Mouse (Mus musculus) thymus, adult 18-20 months (tissue): ENCODE data around the gene Hamp.
"Not testable (repeated sequence)": the region's sequence is repeated elsewhere in the genome, so short reads cannot be mapped to it uniquely, and the experiment has no call there.

ENCODE experiments used
- DNase-seq, 2 experiments: peaks; one replicate each; pipeline ENCODE4 v3.0.0; 2022; ENCODE audit warnings: mixed read lengths in 2 of 2

Gene Hamp

DNA sequence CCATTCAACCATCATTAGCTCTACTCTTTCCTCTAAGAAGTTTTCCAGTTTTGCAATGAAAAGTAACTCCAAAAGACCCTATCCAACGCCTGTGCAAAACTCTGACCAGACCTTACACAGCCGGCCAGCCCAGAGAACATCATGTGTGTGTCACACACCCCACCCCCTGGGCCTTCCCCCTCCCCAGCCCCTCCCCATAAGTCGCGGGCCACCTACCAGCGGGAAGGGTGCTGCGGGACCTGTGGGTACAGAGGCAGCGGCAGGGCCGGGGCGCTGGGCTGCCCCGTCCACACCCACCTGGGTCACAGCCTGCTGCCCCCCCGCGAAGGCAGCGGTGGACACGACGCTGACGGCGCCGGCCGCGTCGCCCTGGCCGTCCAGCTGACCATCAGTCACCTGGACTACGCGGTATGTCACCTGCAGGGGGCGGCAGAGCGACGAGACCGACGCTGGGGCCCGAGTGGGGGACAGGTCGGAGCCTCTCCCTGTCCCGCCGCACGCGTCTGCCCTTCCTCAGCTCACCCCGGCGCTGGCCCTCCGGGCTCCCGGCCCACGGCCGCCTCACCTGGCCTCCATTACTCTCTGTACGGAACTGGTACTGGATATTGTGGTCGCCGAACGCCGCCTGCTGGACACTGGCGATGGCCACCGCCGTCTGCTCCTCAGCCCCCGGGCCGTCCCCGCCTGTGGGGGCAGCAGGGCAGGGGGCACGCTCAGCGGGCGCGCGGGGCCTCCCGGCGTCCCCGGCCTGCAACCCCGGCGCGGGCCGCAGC lies 11.9 kb upstream of the Hamp start:
- DNase-seq: peak; percentile 70 to 79

DNA sequence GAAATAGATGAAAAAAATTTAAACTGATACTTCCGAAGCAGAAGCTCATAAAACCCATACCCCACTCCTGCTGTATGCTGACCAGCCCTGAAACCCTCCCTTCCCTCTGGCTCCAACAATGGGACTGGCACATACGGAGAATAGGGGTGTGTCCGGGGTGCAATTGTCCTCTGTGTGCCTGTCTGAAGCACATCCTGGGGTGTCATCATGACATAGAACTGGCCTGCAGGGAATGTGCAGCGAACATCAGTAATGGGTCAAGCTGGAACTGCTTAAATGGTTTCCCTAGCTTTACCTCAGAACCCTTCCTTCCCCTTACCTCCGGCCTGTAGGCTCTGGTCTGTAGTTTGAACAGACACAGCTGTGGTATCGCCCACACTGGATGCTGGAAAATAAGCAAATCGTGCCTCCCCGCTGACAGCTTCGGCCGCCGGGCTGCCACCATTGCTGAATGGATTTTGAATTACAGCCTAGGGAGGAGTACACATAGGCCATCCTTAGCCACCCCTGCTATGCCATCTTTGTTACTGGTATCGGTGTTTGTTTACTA lies 11.2 kb upstream of the Hamp start:
- no peak for DNase-seq

DNA sequence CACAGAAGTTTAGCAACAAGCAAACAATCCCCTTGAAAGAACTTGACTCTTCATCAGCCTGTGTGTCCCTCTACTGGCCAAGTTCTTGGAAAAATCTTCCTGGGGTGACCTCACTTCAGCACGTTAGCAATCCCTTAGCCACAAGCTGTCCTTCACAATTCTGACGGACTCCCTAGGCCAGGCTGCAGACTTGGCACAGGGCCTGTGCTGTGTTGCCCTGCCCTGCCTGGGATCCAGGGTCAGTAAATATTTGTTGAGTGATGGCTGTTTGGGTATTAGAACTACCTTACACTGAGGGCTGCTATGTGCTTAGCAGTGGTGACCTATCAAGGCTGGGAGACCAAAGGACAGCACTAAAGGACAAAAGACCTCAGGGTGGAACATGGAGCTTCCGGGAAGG lies 10.2 kb upstream of the Hamp start:
- no peak for DNase-seq

DNA sequence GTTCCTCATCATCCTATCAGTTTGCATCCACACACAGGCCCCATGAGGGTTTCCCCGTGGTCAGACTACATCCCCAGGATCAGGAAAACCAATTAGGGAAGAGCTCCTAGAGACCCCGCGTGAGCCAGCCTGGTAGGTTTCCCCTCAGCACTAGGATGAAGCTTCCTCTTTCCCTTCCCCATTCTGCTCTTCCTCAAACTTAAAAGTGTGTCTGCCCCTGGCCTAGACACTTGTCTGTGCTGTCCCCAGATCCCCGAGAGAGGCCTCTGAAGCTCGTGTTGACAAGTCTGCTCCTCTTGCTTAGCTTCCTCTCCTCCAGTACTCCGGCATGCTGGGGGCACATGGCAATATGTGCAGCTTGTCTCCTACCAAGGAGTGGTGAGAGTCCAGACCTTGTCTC lies 9.6 kb upstream of the Hamp start:
- no peak for DNase-seq

DNA sequence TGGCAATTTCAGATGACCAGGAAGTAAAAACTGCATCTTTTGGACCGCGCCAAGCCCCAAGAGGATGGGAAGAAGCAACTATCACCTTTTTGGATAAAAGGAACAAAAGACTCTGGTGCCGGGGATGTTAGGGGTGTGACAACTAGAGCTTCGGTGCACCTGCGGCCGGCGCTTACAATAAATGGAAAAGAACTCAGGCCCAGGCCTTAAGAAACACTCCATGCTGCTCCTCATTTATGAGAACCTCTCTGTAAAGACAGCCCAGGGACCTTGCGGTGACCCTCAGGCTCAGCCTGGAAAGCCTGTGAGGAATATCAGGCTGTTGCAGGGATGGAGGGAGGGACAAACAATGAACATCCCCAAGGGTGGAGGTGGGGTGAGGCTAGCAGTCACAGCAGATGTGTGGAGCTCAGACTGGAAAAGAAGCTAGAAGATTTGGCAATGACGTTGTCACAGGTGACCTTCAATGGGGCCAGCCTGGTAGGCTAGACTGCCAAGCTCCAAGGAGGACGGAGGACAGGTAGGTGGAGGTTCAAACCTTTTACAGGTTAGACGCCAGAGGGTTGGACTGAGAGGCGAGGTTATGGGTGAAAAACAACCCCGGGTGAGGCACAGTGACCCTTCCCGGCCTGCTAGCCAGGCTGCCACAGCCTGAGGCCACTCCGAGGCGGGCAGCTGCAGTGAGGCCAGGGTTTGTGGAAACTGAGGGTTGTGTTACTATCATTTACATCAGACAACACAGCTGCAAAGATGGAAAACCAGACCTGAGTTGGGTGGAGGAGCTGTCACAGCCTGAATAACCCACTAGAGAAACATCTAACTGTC lies 8.8 kb upstream of the Hamp start:
- DNase-seq: no peak

DNA sequence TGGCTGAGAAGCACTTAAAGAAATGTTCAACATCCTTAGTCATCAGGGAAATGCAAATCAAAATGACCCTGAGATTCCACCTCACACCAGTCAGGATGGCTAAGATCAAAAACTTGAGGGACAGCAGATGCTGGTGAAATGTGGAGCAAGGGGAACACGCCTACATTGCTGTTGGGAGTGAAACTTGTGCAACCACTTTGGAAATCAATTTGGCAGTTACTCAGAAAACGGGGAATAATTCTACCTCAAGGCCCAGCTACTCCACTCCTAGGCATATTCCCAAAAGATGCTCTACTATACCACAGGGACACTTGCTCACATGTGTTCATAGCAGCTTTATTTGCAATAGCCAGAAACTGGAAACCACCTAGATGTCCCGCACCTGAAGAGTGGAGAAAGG lies 6.1 kb upstream of the Hamp start:
- not testable (repeated sequence) for DNase-seq

DNA sequence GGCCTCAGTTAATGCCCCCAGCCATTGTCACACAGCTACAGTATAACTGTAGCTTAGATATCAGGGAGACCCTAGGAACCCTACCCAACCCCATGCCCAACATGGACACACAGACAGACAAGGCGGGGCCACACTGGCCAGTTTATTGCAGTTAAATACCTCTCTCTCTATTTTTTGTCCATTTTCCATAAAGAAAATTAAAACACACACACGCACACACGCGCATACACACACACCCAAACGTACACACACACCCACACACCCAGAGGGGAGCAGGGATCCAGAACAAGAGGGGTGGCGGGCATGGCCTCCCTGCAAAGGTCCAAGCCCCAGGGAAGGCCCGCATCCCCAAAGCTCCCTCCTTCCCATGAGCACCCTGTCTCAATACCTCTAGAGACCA lies 2.0 kb upstream of the Hamp start:
- no peak for DNase-seq

DNA sequence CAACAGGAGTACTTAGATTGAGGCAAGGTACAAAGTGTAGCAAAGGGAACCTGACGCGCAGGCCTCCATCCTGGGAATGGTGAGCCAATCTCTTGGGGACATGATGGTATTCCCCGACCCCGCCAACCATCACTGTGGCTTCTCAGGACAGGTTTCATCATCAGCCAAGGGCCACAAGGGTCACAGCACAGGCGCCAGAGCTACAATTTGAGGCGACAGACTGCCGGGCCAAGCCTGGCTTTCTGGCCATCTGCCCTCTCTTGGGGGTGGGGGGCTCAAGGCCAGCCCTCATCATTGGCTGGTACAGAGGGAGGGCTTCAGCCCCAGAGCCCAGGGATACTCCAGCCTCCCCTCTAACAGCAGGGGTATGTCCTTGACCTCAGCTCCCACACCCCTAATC lies 1.6 kb upstream of the Hamp start:
- DNase-seq: not testable (repeated sequence)

DNA sequence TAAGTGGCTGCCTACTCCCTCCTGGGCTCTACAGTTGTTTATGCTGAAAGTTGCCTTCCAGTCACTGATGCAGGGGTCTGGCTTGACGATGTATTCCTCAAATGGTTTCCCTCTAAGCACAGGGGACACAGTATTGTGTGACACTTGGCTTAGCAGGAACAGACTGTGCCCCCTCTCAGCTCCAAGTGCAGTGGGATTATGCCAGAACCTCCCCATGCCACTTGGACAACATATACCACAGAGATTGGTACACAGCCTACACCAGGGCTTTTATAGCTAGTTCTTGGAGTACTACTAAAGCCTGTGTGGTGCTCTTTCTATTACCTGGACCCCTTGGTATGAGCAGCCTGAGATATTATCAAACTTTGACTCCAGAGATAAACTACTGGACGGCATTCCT lies 874 bp upstream of the Hamp start:
- DNase-seq: not testable (repeated sequence)

DNA sequence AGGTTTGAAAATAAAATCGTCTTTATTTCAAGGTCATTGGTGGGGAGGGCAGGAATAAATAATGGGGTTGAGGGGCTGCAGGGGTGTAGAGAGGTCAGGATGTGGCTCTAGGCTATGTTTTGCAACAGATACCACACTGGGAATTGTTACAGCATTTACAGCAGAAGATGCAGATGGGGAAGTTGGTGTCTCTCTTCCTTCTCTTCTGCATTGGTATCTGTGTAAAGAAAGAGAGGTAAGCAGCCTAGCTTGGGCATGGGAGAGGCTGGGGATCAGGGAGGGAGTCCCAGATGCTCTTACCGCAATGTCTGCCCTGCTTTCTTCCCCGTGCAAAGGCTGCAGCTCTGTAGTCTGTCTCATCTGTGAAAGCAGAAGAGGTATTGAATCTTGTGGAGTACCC lies 1.5 kb downstream of the Hamp start:
- not testable (repeated sequence) for DNase-seq

DNA sequence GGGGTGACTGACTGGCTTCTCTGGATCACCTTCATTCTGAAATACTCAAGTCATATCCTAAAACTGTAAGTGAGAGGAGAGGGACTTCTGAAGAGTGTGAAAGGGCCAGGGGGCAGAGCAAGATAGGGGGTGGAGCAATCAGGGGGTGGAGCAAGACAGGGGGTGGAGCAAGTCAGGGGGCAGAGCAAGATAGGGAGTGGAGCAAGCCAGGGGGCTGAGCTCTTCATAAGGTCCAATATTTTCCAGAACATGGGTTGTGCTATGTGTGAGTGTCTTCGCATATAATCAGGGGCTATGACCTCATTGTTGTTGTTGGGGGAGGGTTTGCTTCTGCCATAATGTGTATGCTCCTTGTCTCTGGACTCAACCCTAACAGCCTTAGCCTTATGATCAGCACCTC lies 3.8 kb downstream of the Hamp start:
- DNase-seq: not testable (repeated sequence)

DNA sequence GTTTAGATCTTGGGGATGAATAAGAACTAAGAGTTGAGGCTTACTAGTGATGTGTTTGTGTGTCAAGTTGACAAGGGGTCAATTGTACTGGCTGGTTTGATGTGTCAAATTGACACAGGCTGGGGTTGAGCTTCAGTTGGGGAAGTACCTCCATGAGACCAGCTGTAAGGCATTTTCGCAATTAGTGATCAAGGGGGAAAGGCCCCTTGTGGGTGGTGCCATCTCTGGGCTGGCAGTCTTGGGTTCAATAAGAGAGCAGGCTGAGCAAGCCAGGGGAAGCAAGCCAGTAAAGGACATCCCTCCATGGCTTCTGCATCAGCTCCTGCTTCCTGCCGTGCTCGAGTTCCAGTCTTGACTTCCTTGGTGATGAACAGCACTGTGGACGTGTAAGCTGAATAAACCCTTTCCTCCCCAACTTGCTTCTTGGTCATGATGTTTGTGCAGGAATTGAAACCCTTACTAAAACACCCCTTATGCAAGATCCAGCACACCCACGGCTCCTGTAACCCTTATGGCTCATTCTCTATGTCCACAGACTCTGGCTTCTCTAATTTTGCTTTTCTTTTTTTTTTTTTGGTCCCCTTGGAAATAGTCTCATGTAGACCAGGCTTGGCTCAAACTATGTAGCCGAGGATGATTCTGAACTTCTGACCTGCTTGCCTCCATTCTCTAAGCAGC lies 8.3 kb downstream of the Hamp start:
- not testable (repeated sequence) for DNase-seq

DNA sequence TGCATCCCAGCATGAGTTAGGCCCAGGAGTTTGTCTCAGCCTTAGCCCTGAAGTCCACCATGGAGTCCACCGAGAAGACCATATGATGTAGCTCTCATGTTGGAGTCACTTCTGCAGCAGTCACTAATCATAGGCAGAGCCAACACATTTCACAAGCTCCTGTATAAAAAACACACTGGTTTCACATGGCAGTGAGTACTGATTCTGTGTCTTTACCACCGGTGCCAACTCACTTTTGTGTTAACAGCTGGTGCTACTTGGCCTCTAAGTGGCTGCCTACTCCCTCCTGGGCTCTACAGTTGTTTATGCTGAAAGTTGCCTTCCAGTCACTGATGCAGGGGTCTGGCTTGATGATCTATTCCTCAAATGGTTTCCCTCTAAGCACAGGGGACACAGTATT lies 19.3 kb downstream of the Hamp start, which contains the start of gene Hamp2:
Hamp2 (minus strand) TSS at position 101 of the 400 bp plus-strand sequence.
- not testable (repeated sequence) for DNase-seq

DNA sequence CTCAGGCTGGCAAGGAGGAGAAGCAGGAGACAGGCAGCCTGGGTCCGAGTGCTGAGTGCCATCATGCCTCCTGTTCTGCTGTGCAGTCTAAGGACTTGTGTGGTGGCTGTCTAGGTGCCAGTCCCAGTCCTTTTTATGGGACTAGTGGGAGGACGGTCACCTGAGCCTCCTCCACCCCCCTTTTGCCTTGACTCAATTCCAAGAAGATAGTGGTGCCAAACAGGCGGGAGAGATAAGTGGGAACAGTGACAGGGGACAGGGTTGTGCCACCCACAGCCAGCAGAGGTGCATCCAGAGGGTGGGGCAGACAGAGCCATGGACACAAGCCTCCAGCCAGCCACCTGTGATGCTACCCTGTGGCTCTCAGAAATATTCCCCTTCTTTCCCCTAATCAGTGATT lies 19.8 kb downstream of the Hamp start:
- DNase-seq: no peak

DNA sequence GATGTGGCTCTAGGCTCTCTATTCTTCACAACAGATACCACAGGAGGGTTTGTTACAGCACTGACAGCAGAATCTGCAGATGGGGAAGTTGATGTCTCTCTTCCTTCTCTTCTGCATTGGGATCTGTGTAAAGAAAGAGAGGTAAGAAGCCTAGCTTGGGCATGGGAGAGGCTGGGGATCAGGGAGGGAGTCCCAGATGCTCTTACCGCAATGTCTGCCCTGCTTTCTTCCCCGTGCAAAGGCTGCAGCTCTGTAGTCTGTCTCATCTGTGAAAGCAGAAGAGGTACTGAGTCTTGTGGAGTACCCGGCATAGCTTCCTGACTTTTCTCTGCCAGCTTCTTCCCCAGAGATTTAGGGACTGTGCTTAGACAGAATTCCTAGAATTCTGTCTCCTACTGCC lies 21.3 kb downstream of the Hamp start:
- not testable (repeated sequence) for DNase-seq

DNA sequence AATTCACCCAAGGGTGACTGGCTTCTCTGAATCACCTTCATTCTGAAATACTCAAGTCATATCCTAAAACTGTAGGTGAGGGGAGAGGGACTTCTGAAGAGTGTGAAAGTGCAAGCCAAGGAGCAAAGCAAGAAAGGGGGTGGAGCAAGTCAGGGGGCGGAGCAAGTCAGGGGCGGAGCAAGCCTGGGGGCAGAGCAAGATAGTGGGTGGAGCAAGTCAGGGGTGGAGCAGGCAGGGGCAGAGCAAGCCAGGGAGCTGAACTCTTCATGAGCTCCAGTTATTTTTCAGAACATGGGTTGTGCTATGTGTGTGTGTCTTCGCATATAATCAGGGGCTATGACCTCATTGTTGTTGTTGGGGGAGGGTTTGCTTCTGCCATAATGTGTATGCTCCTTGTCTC lies 23.6 kb downstream of the Hamp start:
- DNase-seq: no peak

DNA sequence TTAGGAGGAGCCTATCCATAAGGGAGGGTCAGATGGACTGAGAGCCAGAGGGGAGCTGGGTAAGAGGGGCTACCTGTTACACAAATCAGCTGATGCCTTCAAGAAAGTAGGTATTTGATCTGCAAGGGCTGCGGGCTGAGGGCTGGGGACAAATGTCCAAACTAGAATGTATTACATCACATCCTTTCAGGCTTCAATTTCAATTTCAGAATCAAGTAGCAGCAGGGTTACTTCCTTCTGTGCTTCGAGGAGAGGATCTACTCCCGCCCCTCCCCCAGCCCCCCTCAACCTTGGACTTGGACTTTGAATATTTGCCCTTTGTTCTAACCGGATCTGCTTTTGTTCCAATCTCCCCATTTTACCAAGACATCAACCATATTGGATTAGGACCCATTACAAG lies 26.6 kb downstream of the Hamp start:
- no peak for DNase-seq

DNA sequence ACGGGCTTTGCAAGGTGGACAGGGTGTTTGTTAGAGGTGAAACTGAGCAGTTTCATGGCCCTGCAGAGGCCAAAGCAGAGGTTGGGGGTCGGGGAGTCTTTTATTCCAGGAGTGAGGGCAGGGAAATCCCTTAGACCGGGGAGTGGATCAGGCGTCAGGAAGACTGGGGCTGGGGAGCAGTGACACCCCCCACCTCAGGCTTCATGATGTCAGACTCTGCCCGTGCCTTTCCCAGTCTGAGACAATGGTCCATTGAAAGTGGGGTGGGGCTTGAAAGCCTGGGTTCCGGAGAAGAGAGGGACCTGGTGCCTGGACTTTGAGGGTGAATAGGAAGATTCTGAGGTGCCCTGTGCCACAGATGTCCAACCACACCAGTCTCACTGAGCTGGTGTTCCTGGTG lies 27.1 kb downstream of the Hamp start:
- no peak for DNase-seq

DNA sequence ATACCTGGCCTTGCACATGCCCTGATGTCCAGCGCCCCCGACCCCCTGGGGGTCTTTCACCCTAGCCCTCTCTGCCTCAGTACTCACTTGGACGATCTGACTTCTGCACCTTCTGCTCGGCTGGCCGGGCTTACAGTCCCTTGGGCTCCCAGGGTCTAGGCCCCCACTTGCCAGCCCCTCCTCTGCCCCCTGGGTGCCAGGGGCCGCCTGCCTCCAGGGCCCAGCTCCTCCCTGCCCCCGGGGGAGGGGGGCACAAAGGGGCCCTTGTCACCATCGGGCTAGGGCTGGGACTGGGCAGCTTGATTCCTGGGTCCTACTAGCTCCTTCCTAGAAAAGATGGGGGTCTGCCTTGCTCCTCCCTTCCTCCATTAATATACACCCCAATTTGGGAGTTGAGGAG lies 29.1 kb downstream of the Hamp start, which contains the start of gene Mag:
Mag (minus strand) TSS at position 142 of the 400 bp plus-strand sequence.
- no peak for DNase-seq

DNA sequence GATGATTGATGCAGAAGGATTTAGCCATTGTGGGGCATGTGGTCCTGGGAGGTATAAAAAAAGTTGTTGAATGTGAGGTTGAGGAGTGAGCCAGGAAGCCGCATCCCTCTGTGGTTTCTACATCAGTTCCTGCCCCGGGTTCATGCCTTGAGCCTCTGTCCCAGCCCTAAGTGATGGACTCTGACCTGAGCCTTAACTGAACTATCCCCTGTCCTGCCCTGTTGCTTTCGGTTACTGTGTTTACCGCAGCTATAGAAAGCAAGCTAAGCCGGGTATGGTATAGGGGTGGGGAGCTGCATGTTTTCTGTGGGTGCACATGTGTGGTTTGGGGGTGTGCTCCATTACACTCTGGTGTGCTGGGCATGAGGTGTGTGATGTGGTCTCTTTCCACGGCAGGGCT lies 34.1 kb downstream of the Hamp start:
- no peak for DNase-seq

DNA sequence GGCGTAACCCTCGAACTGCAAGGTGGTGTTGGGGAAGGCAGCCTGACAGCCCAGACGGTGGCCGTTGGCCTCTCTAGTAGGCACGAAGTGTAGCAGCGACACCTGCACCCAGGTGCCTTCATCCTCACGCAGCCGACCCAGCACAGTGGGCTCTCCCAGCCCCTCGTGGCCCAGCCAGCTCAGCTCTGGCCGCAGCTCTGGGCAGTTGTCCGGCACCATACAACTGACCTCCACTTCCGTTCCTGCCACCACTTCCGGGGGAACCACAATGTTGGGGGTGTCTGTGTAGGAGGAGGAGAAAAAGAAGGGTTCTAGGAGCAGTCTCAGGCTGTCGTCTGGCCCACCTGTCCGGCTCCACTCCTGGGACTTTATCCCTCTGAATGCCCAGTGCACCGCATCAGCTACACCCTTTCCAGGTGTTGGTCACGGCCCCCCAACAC lies 34.8 kb downstream of the Hamp start:
- DNase-seq: no peak

DNA sequence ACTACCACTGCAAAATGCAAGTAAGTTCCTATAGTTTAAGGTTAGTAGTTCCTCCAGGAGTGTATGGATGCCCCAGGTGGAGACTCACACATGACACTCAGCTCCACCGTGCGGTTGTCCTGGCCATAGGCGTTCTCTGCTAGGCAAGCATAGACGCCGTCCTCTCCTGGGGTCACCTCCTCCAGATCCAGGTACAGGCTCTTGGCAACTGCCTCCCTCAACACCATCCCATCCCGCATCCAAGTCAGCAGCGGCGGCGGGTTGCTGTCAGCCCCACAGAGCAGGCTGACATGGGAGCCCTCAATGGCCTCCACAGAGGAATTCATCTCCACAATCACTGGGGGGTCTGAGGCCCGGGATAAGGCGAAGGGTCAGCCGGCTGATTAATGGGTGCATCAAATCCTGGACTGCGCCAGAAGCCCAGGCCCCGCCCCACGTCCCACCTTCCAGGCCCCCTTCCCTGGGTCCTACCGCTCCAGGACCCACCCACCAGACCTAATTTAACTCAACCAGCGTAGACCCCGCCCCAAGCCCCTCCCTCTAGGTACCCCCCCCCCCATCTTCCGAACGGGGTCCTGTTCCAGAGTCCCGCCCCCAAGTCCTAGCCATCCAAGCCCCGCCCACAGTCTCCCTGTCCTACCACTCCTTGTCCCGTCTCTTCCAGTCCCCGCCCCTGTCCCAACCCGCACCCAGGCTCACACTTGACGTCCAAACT lies 35.4 kb downstream of the Hamp start:
- DNase-seq: no peak
